Mouse (Mus musculus) cerebellum, postnatal 4 days (tissue): ENCODE measurements at regions not wholly inside any gene's neighbourhood (a gene's known extent, or its start where the extent isn't known, plus 50 kb on each side); places are given as distances from the start of the nearest gene placed in this dataset.

Source experiments
- DNase-seq, 2 experiments: peaks; one replicate each; pipeline ENCODE4 v3.0.0; 2022; ENCODE audit warnings: low spot score in 2 of 2, mixed read lengths in 1 of 2

DNA sequence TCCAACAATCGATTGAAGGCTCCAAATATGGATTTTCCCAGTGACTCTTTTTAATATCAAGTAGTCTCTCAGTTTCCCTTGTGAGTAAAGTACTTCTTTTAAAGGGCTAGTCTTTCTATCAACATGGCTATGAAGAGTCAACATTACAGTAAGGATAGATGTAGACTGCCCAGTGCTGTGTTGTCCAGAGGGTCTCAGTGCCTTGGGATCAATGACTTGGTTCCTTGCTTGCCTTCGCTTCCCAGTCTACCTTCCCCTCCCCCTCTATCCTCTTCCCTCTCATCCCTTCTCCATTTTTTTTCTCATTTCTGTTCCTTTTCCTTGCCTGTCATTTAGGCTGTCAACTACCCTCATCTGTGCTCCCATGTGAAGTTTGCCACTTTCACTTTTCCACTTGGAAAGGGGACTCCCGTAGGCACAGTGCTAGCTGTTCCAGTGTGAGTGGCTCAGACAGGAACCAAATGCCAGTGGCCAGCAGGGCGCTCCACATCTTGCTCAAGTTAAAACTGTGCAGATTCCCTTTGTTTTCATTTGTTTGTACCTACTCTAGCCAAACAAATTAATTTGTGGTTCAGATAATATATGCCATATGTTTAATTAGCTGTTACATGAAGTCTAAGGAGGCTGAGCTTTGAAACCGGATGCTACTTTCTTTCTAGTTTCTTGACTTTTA, 608.9 kb downstream of the Lmo4 start:
- no peak for DNase-seq

GRCm38 (mm10) chr3:143595081-143595480, 609.9 kb downstream of the Lmo4 start:
- DNase-seq, result no peak

DNA sequence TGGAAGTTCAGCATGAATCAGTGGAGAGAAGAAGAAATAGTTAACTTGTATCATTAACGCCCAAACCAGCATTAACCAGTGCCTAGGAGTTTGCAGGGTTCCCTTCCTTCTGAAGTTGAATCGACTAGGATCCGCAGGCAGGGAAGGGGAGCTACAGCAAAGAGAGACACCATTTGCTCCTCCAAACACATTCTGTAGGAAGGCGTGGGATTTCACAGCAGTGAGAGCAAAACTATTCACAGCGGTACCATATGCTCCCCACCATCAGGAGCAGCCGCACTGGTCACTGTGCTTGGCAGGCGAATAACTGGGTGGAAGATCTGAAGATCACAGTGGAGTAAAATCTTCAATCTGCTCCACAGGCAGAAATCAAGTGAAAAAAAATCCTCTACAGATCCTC, 610.3 kb downstream of the Lmo4 start:
- DNase-seq, result no peak

DNA sequence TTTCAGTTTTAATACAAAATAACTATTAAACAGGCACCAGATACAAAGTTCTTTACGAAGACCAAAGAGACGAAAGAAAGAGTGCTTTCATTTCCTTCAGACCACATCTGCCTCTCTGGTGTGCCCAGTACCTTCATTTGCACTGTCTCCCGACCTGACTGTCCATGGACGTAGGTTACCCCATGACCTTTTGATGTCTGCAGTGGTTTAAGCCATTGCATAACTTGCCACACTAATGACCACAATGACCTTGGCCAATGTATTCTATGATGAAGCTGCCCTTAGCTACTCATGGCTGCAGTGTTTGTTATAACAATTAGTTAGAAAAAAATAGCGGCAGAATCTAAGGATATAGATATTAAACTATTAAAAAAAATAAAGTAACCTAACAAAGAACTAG, 618.4 kb downstream of the Lmo4 start:
- no peak for DNase-seq

GRCm38 (mm10) chr3:143584692-143585603, 620.1 kb downstream of the Lmo4 start:
- no peak for DNase-seq

- DNase-seq, result no peak
Observed at GRCm38 (mm10) chr3:143576338-143577007, 628.5 kb downstream of the Lmo4 start.

GRCm38 (mm10) chr3:143575737-143576136, 629.3 kb downstream of the Lmo4 start:
- no peak for DNase-seq

DNA sequence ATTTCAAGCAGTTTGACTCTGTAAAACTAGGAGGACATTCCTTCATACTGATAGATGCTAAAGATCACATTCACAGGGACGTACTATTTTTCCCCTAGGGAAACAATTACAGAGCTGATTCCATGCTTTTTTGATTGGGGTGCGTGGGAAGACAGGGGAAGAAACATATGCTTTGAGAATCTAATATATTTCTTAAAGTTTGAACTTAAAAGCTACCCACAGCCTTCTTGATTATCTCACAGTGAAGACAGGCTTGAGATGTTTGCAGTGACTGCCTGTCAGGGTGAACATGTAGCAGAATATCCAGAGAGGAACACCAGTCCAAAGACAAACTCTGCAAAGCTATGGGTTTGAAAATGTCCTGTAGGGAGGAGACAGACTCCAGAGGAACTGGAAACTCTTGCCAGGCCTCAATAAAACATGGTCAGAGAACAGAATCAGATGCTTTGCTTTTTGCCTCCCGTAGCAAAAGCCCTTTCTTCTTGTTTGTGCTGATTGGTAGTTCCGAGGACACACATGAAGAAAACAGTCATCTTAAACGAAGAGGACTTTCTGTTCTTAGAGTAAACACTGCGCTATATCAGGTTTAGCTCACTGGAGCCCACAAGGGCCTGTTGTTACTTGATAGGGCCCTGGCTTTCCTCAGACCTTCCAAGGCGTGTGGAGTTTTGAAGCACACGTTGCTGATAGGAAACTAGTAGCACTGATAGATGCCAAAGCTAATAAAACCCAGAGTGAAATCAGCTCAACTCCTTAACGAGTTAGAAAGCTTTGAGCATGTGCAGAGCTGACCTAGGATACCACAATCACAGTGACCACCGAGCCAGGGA, 630.8 kb downstream of the Lmo4 start:
- DNase-seq, result no peak

DNA sequence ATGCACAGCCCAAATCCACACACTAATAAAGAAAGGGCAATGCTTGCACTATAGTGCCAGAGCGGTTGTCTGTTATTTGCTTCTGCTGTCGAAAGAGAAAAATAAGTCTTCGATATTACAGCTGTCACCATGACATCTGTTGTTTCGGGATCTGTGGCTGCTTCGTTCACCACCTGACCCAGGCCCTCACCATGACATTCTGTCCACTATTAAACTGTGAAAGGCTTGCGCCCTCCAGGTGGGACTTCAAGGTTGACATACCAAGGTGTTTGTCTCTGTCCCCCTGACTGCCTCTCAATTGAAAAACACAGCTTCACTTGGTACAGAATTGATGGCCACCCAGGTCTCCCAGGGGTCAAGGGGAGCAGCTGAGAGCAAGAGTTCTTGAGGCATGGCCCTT, 635.1 kb downstream of the Lmo4 start:
- DNase-seq, result no peak

DNA sequence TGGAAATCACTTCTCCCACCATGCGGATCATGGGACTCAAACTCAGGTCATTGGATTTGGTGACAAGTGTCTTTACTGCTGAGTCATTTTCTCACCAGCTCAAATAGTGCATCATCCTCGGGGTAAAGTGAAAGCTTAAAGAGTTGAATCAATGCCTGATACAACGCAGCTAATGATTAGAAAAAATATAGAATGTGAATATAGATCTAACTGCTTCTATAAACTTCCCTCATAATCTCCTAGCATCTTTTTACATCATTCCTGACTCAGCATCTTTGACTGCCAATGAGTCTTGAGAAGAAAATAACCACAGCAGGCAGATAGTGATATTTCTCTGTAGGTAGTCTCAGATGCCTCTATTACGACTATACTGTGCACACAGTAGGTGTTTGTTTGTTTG, 640.0 kb downstream of the Lmo4 start:
- no peak for DNase-seq

DNA sequence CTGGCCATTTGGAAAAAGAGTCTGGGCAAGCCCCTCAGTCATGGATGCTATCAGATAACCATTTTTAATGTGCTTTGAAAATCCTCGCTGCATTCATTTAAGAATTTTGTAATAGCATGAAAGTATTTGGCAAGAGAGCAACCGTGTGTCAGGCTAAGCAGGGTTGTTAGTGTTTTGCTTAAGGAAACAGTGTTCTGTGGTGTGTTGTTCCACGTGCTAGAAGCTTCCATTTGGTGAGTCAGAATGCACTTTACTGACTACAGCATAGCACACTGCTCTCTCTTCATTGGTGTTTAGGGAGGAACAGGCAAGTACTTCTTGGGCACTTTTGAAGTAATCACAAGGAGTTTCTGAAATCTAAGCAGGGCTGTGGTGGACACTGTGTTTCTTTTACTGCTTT, 661.0 kb upstream of the Pkn2 start:
- no peak for DNase-seq

DNA sequence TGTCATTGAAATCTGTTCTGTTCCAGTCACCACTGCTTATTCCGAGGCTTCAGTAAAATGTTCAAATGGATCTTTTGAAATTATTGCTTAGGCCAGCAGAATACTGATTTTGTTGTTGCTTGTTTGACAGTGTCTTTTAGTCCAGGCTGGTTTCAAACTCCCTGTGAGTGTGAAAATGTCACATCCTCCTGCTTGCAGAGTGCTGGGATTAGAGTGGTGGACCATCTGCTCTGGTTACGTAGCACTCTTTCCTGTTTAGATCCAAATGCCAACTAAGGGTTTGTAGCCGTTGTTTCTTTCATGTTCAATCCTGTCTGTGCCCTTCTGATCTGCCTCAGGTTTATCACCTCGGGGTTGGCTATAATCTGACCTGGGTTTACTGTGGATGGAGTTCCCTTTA, 646.2 kb upstream of the Pkn2 start:
- no peak for DNase-seq

DNA sequence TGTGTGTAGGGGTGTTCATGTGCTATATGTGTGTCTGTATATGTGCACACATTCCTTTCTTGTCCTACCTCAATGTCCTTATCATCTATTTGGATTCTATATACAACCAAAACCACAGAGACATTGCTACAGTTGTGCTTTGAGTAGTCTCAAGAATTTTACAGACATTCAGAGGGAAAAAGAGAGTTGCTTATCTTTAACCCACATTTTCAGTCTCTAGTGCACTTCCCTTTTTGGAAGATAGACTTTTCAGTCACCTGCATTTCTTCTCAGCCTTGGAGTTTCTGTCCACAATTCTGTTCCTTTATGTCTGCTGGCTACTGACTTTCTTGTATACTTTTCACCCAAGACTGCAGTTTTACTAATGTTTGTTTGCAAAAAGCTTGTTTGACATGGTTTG, 645.5 kb upstream of the Pkn2 start:
- DNase-seq, result no peak

GRCm38 (mm10) chr3:143512517-143513249, 630.9 kb upstream of the Pkn2 start:
- DNase-seq, result no peak

GRCm38 (mm10) chr3:143509531-143509930, 627.7 kb upstream of the Pkn2 start:
- no peak for DNase-seq

DNA sequence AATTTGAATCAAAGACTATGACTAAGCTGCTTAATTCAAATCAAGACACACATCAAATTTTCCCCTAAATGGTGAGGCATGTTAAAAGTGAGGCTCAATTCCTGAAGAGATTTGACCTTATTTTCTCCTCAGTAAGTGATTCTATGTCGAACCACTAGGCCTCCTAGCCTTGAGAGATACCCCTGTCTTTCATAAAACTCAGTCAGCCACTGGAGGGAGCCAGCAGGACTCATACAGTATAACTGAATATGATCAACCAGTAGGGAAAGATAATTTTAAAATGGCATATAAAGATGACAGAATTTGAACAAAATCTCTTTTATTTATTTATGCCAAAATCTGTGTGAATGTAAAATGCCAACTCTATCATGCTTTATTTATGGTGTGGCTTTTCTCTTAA, 626.5 kb upstream of the Pkn2 start:
- peak in 1 of 2 experiments; percentile 10 for DNase-seq

DNA sequence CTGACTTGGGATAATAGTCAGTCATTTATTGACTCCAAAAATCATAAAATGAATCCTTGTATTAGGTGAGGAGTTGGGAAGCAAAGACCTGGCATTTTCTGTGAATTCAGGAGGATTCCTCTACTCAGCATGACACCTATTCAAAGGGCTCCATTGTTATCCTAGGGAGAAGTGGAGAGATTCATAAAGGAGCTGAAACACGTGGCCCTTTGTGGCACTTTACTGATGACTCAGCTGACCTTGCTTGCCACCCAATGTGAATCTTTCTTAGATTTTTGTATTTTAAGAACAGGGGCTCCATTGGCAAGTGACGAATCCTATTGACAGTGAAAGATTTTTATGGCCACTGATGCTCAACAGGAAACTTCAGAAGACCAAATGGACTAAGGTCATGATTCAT, 619.2 kb upstream of the Pkn2 start:
- no peak for DNase-seq

DNA sequence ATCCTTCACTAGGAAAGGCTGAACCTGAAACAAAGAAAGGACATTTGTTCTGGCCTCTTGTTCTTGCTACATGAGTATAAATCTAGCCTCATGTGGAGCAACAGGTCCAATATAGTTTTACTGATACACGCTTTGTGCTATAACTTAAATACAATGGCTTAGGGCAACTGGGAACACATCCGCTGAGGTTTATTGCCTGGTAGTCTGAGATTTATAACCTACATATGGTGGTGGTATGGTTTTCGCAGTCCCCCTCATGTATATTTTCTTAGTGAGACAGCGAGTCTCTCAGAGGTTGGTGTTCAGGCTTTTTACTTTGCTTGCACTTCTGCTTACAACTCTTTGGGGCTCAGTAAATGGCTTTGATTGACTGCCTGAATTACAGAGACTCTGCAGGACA, 613.6 kb upstream of the Pkn2 start:
- no peak for DNase-seq

GRCm38 (mm10) chr3:143477916-143478610, 596.3 kb upstream of the Pkn2 start:
- DNase-seq, result no peak

DNA sequence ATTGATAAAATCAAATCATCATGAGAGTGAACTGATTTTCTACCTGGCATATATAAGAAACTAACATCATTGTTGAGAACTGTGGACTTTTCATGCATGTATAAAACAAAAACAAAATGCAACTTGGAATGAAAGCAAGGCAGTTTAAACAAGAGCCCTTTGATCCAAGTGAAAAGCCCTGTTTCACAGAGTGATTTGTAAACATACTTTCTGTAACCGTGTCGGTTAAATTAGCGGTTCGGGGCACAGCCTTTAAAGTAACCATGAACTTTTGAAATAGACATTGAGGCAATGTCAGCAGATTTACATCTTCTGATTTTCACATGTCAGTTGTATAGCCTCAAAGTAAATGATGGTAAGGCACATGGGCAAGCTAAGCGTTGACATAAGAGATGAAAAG, 593.7 kb upstream of the Pkn2 start:
- DNase-seq, result no peak
